Mouse (Mus musculus) liver, embryonic 14.5 days (tissue): ENCODE results near the gene Ttbk2.

Experiments
- CTCF ChIP-seq: IDR thresholded peaks from 2 replicates; pipeline ENCODE4 v1.5.1; 2016; ENCODE audit warnings: antibody characterized with exemption, low read depth, control low read depth
- EP300 ChIP-seq: IDR thresholded peaks from 2 replicates; pipeline ENCODE4 v1.6.1; 2016; ENCODE audit warnings: antibody characterized with exemption, low read depth

GRCm38 (mm10) chr2:120867336-120867735 lies 16.9 kb upstream of the Ttbk2 start:
- TF ChIP-seq CTCF = no peak
- no peak for TF ChIP-seq EP300
